Mouse (Mus musculus): ENCODE measurements at regions not wholly inside any gene's neighbourhood (a gene's known extent, or its start where the extent isn't known, plus 50 kb on each side); places are given as distances from the start of the nearest gene placed in this dataset.

GRCm38 (mm10) chr16:51315608-51316007, 715.4 kb upstream of the Cblb start:
- in situ Hi-C loops (cut with MboI; ENCODE audit: unreplicated experiment in 2 of 2), result loop anchor here (5.0 to 25.0 kb wide), 3 partner anchors 719 to 1947 kb away; partner anchors contain the start of gene Cblb (in 1 of the 2)

GRCm38 (mm10) chr16:51332262-51332661, 698.8 kb upstream of the Cblb start:
- in situ Hi-C loops (cut with MboI; ENCODE audit: unreplicated experiment in 2 of 2), result no loop called here

GRCm38 (mm10) chr16:51334972-51335371, 696.1 kb upstream of the Cblb start:
- in situ Hi-C loops (cut with MboI; ENCODE audit: unreplicated experiment in 2 of 2), result no loop called here

- in situ Hi-C loops (cut with MboI; ENCODE audit: unreplicated experiment in 2 of 2), result loop anchor here (10.0 kb wide), 1 partner anchor 838 kb away; no protein-coding TSS in a partner anchor
Measured at GRCm38 (mm10) chr16:51347120-51347519, 683.9 kb upstream of the Cblb start.

- in situ Hi-C loops (cut with MboI; ENCODE audit: unreplicated experiment in 2 of 2), result loop anchor here (5.0 to 10.0 kb wide), 3 partner anchors 163 to 685 kb away; no protein-coding TSS in a partner anchor
Measured at GRCm38 (mm10) chr16:51352151-51352550, 678.9 kb upstream of the Cblb start.

- in situ Hi-C loops (cut with MboI; ENCODE audit: unreplicated experiment in 2 of 2), result loop anchor here (5.0 to 10.0 kb wide), 3 partner anchors 161 to 684 kb away; no protein-coding TSS in a partner anchor
Measured at GRCm38 (mm10) chr16:51353791-51354190, 677.2 kb upstream of the Cblb start.

- in situ Hi-C loops (cut with MboI; ENCODE audit: unreplicated experiment in 2 of 2), result no loop called here
Measured at GRCm38 (mm10) chr16:51370070-51370469, 661.0 kb upstream of the Cblb start.

- in situ Hi-C loops (cut with MboI; ENCODE audit: unreplicated experiment in 2 of 2), result no loop called here
Measured at GRCm38 (mm10) chr16:51386456-51386855, 644.6 kb upstream of the Cblb start.

- in situ Hi-C loops (cut with MboI; ENCODE audit: unreplicated experiment in 2 of 2), result no loop called here
Measured at GRCm38 (mm10) chr16:51387498-51387897, 643.5 kb upstream of the Cblb start.

- in situ Hi-C loops (cut with MboI; ENCODE audit: unreplicated experiment in 2 of 2), result no loop called here
Measured at GRCm38 (mm10) chr16:51393871-51394270, 637.2 kb upstream of the Cblb start.

All from v-Abl transformed pro-B cells (cell line).